Mouse (Mus musculus) left cerebral cortex, adult 2 months (tissue): ENCODE measurements at regions not wholly inside any gene's neighbourhood (a gene's known extent, or its start where the extent isn't known, plus 50 kb on each side); places are given as distances from the start of the nearest gene placed in this dataset.

Experiments used
- DNase-seq, 2 experiments: peaks; one replicate each; pipeline ENCODE4 v3.0.0; 2021 to 2022; ENCODE audit warnings: low spot score in 2 of 2, mixed read lengths in 1 of 2; ENCODE audit errors: extremely low spot score in 1 of 2
- H3K27ac ChIP-seq: fragments of 200-600 bp; 2 replicates; pipeline ENCODE4 v1.8.1; 2022
- H3K4me3 ChIP-seq: fragments of 200-600 bp; 2 replicates; pipeline ENCODE4 v1.8.1; 2022
- CTCF ChIP-seq: fragments of 200-600 bp; IDR thresholded peaks from 2 replicates; pipeline ENCODE4 v1.8.1; 2022; ENCODE audit warnings: antibody characterized with exemption, mild to moderate bottlenecking, moderate library complexity
- intact Hi-C: fragments of 180-260 bp; cut with DNase I; formaldehyde crosslinking; loops from one replicate; pipeline ENCODE4 v1.15.1; 2025

DNA sequence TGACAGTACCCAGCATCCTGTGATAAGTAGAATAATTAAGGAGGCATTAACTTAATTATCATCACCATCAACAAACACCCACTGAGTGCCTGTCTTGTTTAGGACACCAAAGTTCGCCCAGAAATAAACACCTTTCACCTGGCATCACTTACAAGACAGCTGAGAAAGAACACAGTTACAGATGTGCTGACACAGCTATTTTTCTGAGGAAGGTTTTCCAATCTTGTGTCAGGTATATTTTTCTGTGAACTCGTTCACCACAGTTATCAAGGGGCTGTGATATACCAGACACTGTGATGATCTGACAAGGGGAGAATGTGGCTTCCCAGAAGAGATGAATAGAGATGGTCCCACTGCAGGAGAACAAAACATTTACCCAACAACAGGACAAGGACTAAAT is 311.1 kb downstream of the Pik3r1 start:
- intact Hi-C loops, result no loop called here

DNA sequence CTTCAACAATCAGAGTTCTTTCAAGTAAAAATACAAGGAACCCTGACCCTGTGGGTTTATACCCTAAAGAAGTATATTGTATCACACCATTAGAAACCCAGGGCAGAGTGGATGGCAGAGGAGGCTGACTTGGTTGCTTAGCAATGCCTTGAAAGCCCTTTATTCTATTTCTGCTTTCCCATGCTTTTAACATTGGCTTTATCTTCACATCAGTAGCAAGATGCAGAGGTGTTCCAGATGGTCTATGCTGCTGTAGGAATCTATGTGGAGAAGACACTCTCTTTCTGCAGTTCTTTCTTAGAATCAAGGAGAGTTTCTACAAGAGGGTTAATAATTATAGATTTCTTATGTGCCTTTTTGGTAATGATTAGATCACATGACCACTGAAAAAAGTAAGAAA is 313.7 kb downstream of the Pik3r1 start:
- intact Hi-C loops, result loop anchor here (5.0 kb wide), 1 partner anchor 222 kb away; no protein-coding TSS in a partner anchor
- TF ChIP-seq CTCF, result no peak
- no peak for DNase-seq
- Histone ChIP-seq H3K4me3 (no peak overlapping the region), H3K27ac (peak overlapping the region; percentile 1)

More for the DNA sequence above, 311.1 kb downstream of the Pik3r1 start:
- Histone ChIP-seq H3K4me3 (no peak overlapping the region), H3K27ac (no peak overlapping the region)
- DNase-seq, result no peak
- TF ChIP-seq CTCF, result no peak

DNA sequence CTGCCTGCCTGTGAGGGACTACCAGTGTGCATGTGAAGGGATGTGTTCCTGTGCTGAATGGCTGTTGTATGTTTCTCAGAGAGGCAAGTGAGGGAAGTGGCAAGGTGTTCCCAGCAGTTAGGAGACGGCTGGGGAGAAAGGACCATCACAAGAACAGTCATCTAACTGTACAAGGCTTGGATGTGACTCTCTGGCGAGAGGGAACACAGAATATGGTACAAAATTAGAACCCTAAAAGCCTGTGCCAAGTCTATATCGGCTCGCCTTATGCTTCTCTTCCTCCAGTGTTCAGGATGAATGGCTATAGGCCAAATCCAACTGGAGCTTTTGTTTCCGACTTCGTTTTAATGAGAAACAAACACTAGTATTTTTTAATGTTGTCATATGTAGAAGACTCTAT is 317.5 kb downstream of the Pik3r1 start:
- DNase-seq, result no peak
- H3K4me3 ChIP-seq, result no peak overlapping the region
- H3K27ac ChIP-seq, result peak overlapping the region; percentile 76
- TF ChIP-seq CTCF, result no peak
- intact Hi-C loops, result loop anchor here (1.0 to 5.0 kb wide), 2 partner anchors 37 to 218 kb away; no protein-coding TSS in a partner anchor

DNA sequence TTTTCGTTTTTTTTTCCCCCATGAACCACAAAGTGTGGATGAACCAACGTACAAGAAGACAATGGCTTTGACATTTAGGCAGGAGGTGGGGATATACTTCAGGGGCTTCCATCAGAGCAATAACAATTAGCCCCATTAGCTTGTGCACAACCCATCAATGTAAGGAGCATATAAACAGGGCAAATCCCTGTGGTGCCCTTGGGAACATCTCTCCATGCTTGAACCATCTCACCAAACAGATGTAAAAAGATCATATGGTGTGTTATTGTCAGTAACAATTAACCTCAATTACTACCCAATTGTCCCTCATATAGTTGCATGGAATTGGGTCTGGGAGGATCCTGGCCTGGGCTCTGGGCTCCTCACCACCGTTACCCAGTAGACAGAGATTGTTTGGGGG is 328.5 kb downstream of the Pik3r1 start:
- H3K27ac ChIP-seq, result no peak overlapping the region
- no peak for TF ChIP-seq CTCF
- no peak overlapping the region for H3K4me3 ChIP-seq
- intact Hi-C loops, result no loop called here
- no peak for DNase-seq

DNA sequence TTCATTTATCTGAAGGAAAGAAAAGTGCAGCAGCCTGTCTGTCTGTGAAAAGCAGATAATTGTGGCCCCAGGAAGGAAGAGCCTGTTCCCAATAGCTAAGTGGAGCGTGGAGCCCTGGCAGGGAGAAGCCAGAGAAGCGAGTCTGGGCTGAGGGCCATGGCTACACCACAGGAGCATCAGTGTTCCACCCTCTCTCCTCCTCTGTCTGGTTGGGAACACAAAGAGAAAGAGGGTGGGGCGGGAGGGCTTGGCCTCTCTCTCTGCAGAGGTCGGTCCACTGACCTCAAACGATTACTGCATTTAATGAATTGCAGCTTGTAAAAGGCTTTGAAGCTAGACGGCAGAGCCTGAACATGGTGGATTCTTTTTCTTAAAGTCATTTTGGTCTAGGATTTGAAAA is 329.0 kb downstream of the Pik3r1 start:
- DNase-seq, result no peak
- intact Hi-C loops, result no loop called here
- no peak for TF ChIP-seq CTCF
- Histone ChIP-seq H3K4me3 (no peak overlapping the region), H3K27ac (no peak overlapping the region)

DNA sequence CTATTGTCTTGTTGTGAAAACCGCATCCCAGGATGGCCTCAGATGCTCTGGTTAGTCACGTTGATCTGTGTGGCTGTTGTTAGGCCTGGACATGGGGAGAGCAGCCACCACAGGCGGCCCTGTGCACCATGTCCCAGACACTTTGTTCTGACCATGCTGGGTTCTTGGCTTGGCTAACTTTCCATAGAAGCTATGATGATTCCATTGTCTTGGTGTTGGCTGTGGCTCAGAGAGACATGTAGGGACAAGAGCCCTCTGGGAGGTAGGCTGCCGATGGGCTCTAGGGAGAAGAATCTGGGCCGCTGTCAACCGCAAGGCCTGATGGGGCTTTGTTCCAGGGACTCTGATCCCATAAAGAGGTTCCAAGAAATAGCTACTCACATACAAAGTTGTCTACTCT is 334.9 kb downstream of the Pik3r1 start:
- no peak for DNase-seq
- intact Hi-C loops, result no loop called here
- TF ChIP-seq CTCF, result no peak
- Histone ChIP-seq H3K27ac (no peak overlapping the region), H3K4me3 (no peak overlapping the region)

DNA sequence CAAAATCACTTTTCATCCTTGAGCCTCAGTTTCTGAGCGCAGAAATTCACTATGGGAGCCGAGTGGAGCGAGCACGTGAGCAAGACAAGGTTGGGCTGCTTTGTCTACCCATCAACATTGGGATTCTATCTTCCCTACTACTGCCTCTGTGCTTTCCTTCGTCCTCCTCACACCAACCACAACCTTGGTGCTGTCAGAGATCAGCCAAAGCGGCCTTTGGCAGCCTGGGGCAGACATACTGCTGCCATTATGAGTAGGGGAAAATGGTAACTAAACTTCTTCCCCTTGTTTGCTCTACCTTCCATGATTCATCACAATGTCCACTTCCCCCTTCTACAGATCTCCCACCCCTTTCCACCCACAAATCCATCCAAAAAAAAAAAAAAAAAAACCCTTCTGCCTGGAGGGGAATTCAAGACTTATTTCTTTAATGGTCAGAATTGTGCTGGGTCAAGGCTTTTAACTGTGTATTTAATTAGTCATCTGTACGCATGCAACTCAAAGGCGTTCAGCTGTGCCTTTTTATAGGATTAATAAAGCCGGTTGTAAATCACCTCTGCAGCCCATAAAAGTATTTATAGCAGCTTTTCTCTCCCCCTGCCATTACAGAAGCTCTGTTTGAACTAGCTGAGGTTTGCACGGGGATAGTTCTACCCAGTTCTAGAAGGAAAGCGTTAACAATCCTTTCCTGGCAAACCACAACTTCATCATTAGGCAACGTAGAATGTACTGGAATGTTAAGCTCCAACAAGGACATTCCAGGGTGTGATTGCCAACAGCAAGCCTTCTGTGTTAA is 340.4 kb downstream of the Pik3r1 start:
- no peak for TF ChIP-seq CTCF
- Histone ChIP-seq H3K4me3 (no peak overlapping the region), H3K27ac (no peak overlapping the region)
- intact Hi-C loops, result no loop called here
- no peak for DNase-seq

DNA sequence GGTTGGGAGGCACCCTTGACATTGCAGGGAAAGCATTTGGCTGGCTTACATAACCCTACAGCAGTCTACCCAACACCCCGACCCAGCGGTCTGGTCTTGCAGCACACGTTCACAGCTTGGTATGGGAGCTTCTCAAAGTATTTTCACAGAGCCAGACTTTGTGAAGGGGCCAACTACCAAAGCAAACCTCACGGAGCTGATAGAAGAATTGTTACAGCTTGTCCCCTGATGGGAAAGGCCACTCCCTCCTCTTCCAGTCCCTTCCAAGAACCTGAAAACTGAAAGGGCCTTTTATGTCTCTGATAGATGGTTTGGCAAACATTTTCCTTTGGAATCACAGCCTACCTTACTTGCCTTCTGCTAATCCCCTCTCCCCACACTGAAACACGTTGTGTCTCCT is 341.6 kb downstream of the Pik3r1 start:
- Histone ChIP-seq H3K27ac (no peak overlapping the region), H3K4me3 (no peak overlapping the region)
- no peak for DNase-seq
- TF ChIP-seq CTCF, result no peak
- intact Hi-C loops, result no loop called here

DNA sequence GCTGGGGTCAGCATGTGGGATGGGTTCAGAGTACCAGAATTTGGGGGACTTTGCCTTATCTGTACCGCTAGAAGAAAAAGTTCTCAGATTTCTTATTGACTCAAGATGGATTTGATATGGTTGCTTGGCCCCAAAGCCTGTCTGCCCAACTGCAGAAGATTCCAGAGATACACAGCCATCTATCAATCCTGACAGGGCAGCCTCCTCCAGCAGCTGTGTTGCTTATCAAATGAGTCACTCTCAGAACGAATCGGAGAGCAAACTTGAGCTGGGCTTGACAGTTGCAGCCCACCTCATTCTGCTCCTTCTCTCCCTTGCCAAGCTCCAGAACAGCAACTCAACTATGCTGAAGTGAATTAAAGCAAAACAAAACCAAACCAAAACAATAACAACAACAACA is 345.9 kb downstream of the Pik3r1 start:
- Histone ChIP-seq H3K4me3 (no peak overlapping the region), H3K27ac (no peak overlapping the region)
- intact Hi-C loops, result no loop called here
- DNase-seq, result no peak
- no peak for TF ChIP-seq CTCF

DNA sequence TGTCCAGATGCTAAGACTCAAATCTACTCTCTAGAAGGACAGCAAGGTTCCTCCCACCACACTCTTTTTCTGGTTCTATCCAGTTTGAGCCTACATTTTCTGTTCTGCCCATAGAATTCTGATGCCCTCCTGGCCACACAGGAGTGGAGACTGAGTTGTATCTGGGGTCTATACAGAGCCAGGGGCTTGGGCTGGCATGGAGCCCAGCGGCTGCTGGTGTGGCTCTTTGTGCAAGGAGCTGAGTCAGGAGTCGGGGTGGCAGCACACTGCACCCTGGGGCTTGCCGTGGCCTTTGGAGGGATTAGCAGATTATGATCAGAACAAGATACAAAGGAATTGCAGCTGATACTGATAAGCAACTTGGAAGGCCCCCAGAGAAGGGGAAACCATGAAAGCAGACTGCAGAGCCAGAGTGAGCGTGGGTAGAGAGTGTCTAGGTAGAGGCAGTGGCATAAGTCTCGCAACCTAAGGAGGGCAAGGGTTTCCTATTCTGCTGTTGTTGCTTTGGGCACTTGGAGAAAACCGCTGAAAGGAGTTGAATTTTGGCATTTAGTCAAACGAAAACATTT is 348.5 kb downstream of the Pik3r1 start:
- intact Hi-C loops, result no loop called here
- Histone ChIP-seq H3K4me3 (no peak overlapping the region), H3K27ac (no peak overlapping the region)
- no peak for DNase-seq
- TF ChIP-seq CTCF, result no peak

DNA sequence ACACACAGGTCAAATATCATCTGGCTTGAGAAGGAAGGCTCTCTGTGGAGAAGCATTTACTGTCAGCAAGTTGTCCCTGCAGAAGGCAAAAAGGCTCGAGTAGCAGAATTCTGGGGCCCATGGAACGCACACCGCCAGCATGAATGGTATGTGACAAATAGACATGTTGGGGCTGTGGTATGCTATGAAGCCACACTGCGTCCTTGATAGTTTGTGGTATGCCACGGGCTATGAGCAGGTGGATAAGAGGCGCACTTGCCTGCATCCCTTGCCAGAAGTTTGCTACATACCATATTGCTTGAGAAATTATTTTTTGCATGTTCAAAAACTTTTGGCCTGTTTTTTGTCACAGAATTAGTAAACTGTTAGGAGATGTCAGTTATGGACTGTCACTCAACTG is 349.7 kb downstream of the Pik3r1 start:
- no peak overlapping the region for H3K27ac ChIP-seq
- TF ChIP-seq CTCF, result no peak
- intact Hi-C loops, result no loop called here
- no peak for DNase-seq
- H3K4me3 ChIP-seq, result no peak overlapping the region

DNA sequence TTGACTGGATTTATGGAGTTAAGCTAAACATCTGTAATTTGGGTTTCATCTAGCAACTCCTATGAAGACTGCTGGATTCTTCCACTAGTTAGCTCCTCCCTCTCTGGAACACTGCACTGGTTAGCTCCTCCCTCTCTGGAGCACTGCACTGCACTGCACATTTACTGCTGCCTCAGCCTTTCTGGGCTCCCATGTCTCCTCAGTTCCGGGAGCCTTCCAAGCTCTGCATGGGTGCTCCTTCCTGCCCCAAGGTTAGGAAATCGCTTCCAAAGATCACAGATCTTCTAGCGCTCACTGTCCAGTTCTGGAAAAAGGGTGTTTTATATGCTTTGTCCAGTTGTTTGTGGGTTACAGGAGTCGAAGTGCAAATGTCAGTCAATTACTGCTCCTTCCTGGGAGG is 359.1 kb downstream of the Pik3r1 start:
- intact Hi-C loops, result no loop called here
- no peak for TF ChIP-seq CTCF
- no peak for DNase-seq
- H3K4me3 ChIP-seq, result no peak overlapping the region
- H3K27ac ChIP-seq, result no peak overlapping the region

DNA sequence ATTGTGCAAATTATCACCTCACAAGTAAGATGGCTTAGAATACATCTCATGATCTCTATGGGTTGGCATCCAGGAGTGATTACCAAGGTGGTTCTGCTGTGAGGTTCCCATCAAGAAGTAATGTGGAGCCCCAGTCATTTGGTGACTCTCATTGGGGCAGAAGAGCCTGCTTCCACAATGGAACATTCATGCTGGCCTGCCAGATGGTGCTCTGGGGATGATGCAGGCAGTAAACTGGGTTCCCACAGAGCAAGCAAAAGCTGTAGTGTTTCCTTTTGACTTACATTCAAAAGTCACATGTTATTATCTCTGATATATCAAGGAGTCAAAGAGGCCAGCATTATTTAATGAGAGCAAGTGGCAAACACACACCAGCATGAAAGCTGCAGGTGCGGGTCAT is 360.4 kb downstream of the Pik3r1 start:
- no peak for TF ChIP-seq CTCF
- intact Hi-C loops, result no loop called here
- Histone ChIP-seq H3K4me3 (no peak overlapping the region), H3K27ac (no peak overlapping the region)
- DNase-seq, result no peak
